Mouse (Mus musculus): ENCODE data around the gene Serpinf1.

DNA sequence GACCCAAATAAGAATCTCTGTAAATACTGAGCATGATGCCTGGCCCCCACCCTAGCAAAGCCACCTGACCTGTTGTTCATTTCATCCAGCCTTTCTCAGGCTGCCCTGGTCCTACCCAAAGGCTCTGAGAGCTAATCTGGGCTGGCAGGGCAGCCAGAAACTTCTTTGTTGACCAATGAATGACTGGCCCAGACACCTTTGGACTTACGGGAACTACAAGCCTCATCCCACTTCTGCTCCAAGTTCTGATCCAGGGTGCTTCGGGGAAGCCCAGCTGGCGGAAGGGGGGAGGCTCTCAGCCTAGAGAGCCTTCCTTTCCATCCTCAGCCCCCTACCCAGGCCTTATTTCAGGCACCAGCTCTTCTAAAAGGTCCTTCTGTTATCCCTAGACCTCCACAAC lies 16.3 kb upstream of the Serpinf1 start:
- no peak for TF ChIP-seq CTCF (IDR thresholded peaks at IDR 0.05; ENCODE audit: borderline replicate concordance, extremely low read depth, insufficient read depth, insufficient read length)
- no peak for TF ChIP-seq POLR2A (IDR thresholded peaks at IDR 0.05; ENCODE audit: borderline replicate concordance, extremely low read depth, insufficient read depth, insufficient read length, poor library complexity, severe bottlenecking)

Data from brain, embryonic 14.5 days (tissue).